Mouse (Mus musculus) myocyte (in vitro differentiated cells): ENCODE results near the gene BC003965.
A peak's percentile ranks its signal among the peaks of the same experiment; 100 is the strongest.

Source experiments
- CEBPB ChIP-seq: IDR thresholded peaks from 2 replicates; pipeline ENCODE4 v1.6.1; 2011; ENCODE audit warnings: mild to moderate bottlenecking, moderate library complexity; ENCODE audit not compliant: poor library complexity, insufficient read depth, severe bottlenecking
- E2F4 ChIP-seq: IDR thresholded peaks from one replicate; pipeline ENCODE4 v1.6.1; 2011; ENCODE audit warnings: mild to moderate bottlenecking, control low read depth, moderate library complexity; ENCODE audit not compliant: insufficient read depth
- MAX ChIP-seq: IDR thresholded peaks from one replicate; pipeline ENCODE4 v1.6.1; 2011; ENCODE audit warnings: low read depth, mild to moderate bottlenecking, control low read depth
- MYOD1 ChIP-seq, 3 experiments: IDR thresholded peaks; one replicate each; pipeline ENCODE4 v1.6.1; 2011; ENCODE audit warnings: control low read depth in 2 of 3, low read depth in 2 of 3, mild to moderate bottlenecking in 2 of 3, moderate library complexity in 1 of 3; ENCODE audit not compliant: insufficient read length in 2 of 3, control insufficient read depth in 1 of 3
- MYOG ChIP-seq, 3 experiments: IDR thresholded peaks; one replicate each; pipeline ENCODE4 v1.6.1; 2011; ENCODE audit warnings: control low read depth in 2 of 3, low read depth in 2 of 3, mild to moderate bottlenecking in 2 of 3; ENCODE audit not compliant: insufficient read length in 2 of 3, control insufficient read depth in 1 of 3, insufficient read depth in 1 of 3
- POLR2A ChIP-seq: IDR thresholded peaks from one replicate; pipeline ENCODE4 v1.6.1; 2011; ENCODE audit warnings: low read depth, mild to moderate bottlenecking, control low read depth, moderate library complexity; ENCODE audit not compliant: insufficient read length
- POLR2AphosphoS2 ChIP-seq: IDR thresholded peaks from one replicate; pipeline ENCODE4 v1.6.1; 2011; ENCODE audit warnings: low read depth, control low read depth; ENCODE audit not compliant: insufficient read length
- REST ChIP-seq: IDR thresholded peaks from one replicate; pipeline ENCODE4 v1.6.1; 2011; ENCODE audit warnings: mild to moderate bottlenecking, control low read depth, moderate library complexity; ENCODE audit not compliant: insufficient read depth, insufficient read length
- SRF ChIP-seq: IDR thresholded peaks from one replicate; pipeline ENCODE4 v1.6.1; 2011; ENCODE audit warnings: low read depth; ENCODE audit not compliant: control insufficient read depth, insufficient read length
- TCF12 ChIP-seq: IDR thresholded peaks from one replicate; pipeline ENCODE4 v1.6.1; 2011; ENCODE audit warnings: mild to moderate bottlenecking, control low read depth; ENCODE audit not compliant: poor library complexity, insufficient read depth, severe bottlenecking
- TCF3 ChIP-seq: IDR thresholded peaks from one replicate; pipeline ENCODE4 v1.6.1; 2011; ENCODE audit warnings: low read depth, control low read depth; ENCODE audit not compliant: insufficient read length
- USF1 ChIP-seq: IDR thresholded peaks from one replicate; pipeline ENCODE4 v1.6.1; 2011; ENCODE audit warnings: low read depth, mild to moderate bottlenecking, control low read depth, moderate library complexity

- TF ChIP-seq POLR2A (no peak), TCF12 (peak; percentile 52), TCF3 (peak; percentile 40), CEBPB (no peak), E2F4 (no peak), POLR2AphosphoS2 (no peak), MAX (no peak), USF1 (no peak), REST (no peak), MYOD1 (IDR thresholded peaks at IDR 0.05; ENCODE audit: control insufficient read depth in 1 of 3, insufficient read length in 2 of 3, low read depth in 2 of 3) (peak; percentile 50 to 82 (median 79)), SRF (no peak), MYOG (IDR thresholded peaks at IDR 0.05; ENCODE audit: control insufficient read depth in 1 of 3, insufficient read depth in 1 of 3, insufficient read length in 2 of 3, low read depth in 2 of 3) (peak; percentile 61 to 86 (median 65))
These were observed 26.5 kb downstream of the BC003965 start for GRCm38 (mm10) chr17:25210680-25211466.
